Mouse (Mus musculus) kidney, embryonic 15.5 days (tissue): Measurements from ENCODE around the gene Arhgap19. TPM values are rescaled to one million over a fixed set of nuclear protein-coding genes. Genes with fewer than 3 reads are reported as not detected.
A peak's percentile ranks its signal among the peaks of the same experiment; 100 is the strongest.

ENCODE experiments used
- ATAC-seq: fragments of 200-750 bp; cut with Nextera tagmentation; replicated peaks from 2 replicates; pipeline ENCODE4 v1.8.0; 2017; ENCODE audit warnings: moderate TSS enrichment; ENCODE audit not compliant: low FRiP score
- H3K27ac ChIP-seq: fragments of 300-500 bp; sonication (generic); 2 replicates; pipeline ENCODE4 v1.5.1; 2015; ENCODE audit warnings: mild to moderate bottlenecking, inconsistent platforms
- H3K27me3 ChIP-seq: fragments of 300-500 bp; sonication (generic); 2 replicates; pipeline ENCODE4 v1.6.1; 2015; ENCODE audit warnings: inconsistent platforms
- H3K36me3 ChIP-seq: fragments of 300-500 bp; sonication (generic); 2 replicates; pipeline ENCODE4 v1.6.1; 2015; ENCODE audit warnings: inconsistent platforms
- H3K4me1 ChIP-seq: fragments of 300-500 bp; sonication (generic); 2 replicates; pipeline ENCODE4 v1.6.1; 2015; ENCODE audit warnings: inconsistent platforms
- H3K4me2 ChIP-seq: fragments of 300-500 bp; sonication (generic); 2 replicates; pipeline ENCODE4 v1.6.1; 2015; ENCODE audit warnings: moderate library complexity, mild to moderate bottlenecking, inconsistent platforms
- H3K4me3 ChIP-seq: fragments of 300-500 bp; sonication (generic); replicated peaks from 2 replicates; pipeline ENCODE4 v1.5.1; 2015; ENCODE audit warnings: mild to moderate bottlenecking, inconsistent platforms
- H3K9ac ChIP-seq: fragments of 300-500 bp; sonication (generic); 2 replicates; pipeline ENCODE4 v1.6.1; 2015; ENCODE audit warnings: mild to moderate bottlenecking, inconsistent platforms
- H3K9me3 ChIP-seq: fragments of 300-500 bp; sonication (generic); replicated peaks from 2 replicates; pipeline ENCODE4 v1.6.1; 2016; ENCODE audit warnings: inconsistent platforms
- WGBS: fragments of 180-500 bp; shearing (Covaris S2); methylation state at CpG from one replicate; pipeline ENCODE4 v1.1.7; 2015; ENCODE audit warnings: mixed read lengths; 5-methylcytosine and 5-hydroxymethylcytosine counted together
- polyA plus RNA-seq: library from polyadenylated mRNA; unstranded; fragments of >200 nt; fragmentation: Nextera tagmentation; extraction: Ambion mirVana; gene quantifications from 2 replicates; pipeline ENCODE4 v1.2.1, GENCODE M21; 2015

The Arhgap19 gene
- polyA plus RNA-seq, 1 experiment from 2014 or later: 29.7 TPM

DNA sequence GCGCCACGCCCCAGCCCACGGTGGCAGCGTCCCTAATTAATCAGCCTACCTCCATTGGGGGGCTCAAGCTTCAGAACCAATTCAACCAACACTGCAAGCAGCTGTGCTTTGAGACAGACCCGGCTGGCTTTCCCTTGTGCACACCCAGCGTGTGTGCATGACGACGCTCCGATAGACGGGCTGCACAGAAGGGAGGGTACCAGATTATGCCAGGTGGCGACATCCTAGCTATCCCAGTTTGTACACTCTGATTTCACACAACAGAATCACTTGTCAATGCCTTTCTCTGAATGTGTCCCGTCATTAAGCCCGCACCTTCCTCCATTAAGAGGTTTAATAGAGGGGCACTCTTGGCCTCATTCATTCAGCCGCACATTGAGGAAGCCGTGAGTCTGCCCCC, 47.1 kb downstream of the Arhgap19 start:
- 77% methylated on average over 15 of the region's 15 CpGs for WGBS
- Histone ChIP-seq H3K4me2 (no peak overlapping the region), H3K27ac (no peak overlapping the region), H3K9me3 (no peaks in the 10 kb centered on the region), H3K27me3 (no peaks in the 10 kb centered on the region), H3K36me3 (no peaks in the 10 kb centered on the region), H3K4me1 (peaks cover 9% of the 10 kb centered on the region; the same call in 1 of the 2 replicates), H3K4me3 (no peak overlapping the region), H3K9ac (no peak overlapping the region)
- no peak for ATAC-seq

DNA sequence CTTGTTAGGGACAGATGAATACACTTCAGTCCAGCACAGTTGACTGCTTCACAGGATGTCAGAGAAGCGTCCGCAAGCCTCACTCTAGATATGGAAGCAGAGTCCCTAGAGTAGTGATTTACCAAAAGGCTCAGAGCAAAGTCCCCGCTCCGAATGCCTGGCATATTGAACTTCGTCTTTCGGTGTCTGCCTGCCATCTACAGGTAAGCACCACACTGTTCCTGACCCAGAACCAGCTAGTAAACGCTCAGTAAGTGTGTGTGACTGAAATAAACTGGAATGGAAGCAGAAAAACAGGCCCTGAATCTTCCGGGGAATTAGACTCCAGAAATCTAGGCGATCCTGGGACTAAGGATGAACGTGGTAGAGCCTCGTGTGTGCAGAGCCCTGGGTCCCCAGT, 49.9 kb downstream of the Arhgap19 start:
- ATAC-seq: no peak
- Histone ChIP-seq H3K36me3 (no peaks in the 10 kb centered on the region), H3K27ac (no peak overlapping the region), H3K4me1 (peaks cover 10% of the 10 kb centered on the region; the same call in 1 of the 2 replicates), H3K9me3 (no peaks in the 10 kb centered on the region), H3K27me3 (no peaks in the 10 kb centered on the region), H3K4me3 (no peak overlapping the region), H3K9ac (no peak overlapping the region), H3K4me2 (no peak overlapping the region)
- WGBS: 78% methylated on average over 11 of the region's 11 CpGs

GRCm38 (mm10) chr19:41747436-41747835, 54.4 kb downstream of the Arhgap19 start:
- Histone ChIP-seq H3K27ac (no peak overlapping the region), H3K27me3 (peaks cover 22% of the 10 kb centered on the region), H3K36me3 (no peaks in the 10 kb centered on the region), H3K9ac (no peak overlapping the region), H3K4me1 (peaks cover 54% of the 10 kb centered on the region), H3K4me3 (no peak overlapping the region), H3K9me3 (no peaks in the 10 kb centered on the region), H3K4me2 (no peak overlapping the region)
- ATAC-seq: no peak
- 92% methylated on average over 14 of the region's 14 CpGs for WGBS

DNA sequence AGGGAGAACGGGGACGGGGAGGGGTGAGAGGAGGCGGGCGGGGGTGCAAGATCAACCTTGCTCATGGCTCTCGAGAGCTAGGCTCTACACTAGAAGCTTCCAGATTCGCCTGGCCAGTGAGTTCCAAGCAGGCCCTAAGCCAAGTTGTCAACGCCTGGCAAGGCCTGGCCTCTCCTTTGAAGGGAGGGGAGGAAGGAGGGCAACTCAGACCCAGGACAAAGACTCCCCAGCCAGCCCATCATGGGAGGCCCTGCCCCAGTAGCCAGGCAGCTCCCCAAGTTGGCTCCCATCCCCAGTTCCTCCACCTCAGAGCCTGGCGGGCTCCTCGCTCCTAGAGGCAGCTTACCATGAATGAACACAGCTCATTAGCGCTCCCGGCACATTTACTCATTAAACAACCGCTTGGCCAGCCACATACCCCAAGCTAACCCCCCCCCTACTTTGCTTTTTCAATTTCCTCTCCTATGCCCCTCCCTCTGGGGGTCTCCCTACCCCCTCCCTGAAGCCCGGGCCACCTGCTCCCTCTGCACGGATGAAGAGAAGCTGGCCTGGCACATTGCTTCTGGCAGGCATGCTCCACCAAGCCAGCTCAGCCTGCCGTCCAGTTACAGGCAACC, 55.8 kb downstream of the Arhgap19 start:
- 39% methylated on average over 15 of the region's 15 CpGs for WGBS
- Histone ChIP-seq H3K9ac (no peak overlapping the region), H3K27me3 (peaks cover 33% of the 10 kb centered on the region), H3K4me2 (no peak overlapping the region), H3K4me1 (peaks cover 60% of the 10 kb centered on the region), H3K9me3 (no peaks in the 10 kb centered on the region), H3K36me3 (no peaks in the 10 kb centered on the region), H3K4me3 (no peak overlapping the region), H3K27ac (peak overlapping the region; percentile 71)
- peak; percentile 81 for ATAC-seq

DNA sequence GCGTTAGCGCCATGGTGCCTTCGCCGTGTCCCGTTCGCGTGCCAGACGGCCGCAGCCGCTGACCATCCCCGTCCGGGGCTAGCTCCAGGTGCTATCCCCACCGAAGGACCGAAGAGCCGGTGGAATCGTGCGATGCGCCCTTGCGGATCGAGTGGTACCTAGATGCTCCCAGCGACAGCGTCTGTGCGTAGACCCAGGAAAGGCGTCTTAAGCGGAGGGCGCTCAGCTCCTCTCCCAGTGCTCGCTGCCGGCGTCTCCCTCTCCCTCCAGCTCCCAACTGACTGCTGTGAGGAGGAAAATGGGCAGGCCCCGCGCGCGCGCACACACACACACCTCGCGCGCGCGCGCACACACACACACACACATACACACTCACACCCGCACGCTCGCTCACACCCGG, 58.5 kb downstream of the Arhgap19 start, which contains the start of gene Slit1:
TSS of gene Slit1 (minus strand) at position 270 of the 400 bp plus-strand sequence.
- Histone ChIP-seq H3K36me3 (no peaks in the 10 kb centered on the region), H3K27me3 (peaks cover 54% of the 10 kb centered on the region), H3K27ac (no peak within 1 kb of the TSS), H3K9me3 (no peaks in the 10 kb centered on the region), H3K4me2 (peak within 1 kb of the TSS; percentile 89), H3K4me3 (peak within 1 kb of the TSS; percentile 54), H3K9ac (peak within 1 kb of the TSS; percentile 50), H3K4me1 (peaks cover 59% of the 10 kb centered on the region)
- WGBS: 1% methylated on average over 43 of the region's 44 CpGs
- peak; percentile 26; the same call in 1 of the 2 replicates for ATAC-seq

GRCm38 (mm10) chr19:41738896-41739295, 63.0 kb downstream of the Arhgap19 start:
- Histone ChIP-seq H3K9me3 (no peaks in the 10 kb centered on the region), H3K4me3 (no peak overlapping the region), H3K4me1 (peaks cover 48% of the 10 kb centered on the region), H3K27me3 (peaks cover 68% of the 10 kb centered on the region), H3K36me3 (no peaks in the 10 kb centered on the region), H3K4me2 (no peak overlapping the region), H3K9ac (no peak overlapping the region), H3K27ac (no peak overlapping the region)
- ATAC-seq: no peak
- WGBS: 36% methylated on average over 4 of the region's 4 CpGs

DNA sequence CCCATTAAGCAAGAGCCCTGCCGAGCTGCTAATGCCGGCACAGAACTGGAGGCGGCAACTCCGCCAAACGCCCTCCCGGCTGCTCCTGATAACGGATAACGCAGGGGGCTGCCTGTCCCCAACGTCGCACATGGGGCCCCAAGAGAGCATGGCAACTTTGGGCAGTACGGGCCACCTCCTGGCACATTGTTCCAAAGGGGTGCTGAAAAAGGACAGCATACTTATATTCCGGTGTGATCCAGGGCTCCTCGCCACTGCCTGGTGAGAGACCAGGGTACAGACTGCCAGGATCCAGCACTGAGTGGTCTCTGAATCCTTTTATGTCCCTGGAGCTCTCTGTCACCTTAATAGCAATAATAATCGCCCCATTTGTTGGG, 63.4 kb downstream of the Arhgap19 start:
- 20% methylated on average over 14 of the region's 14 CpGs for WGBS
- Histone ChIP-seq H3K36me3 (no peaks in the 10 kb centered on the region), H3K9me3 (no peaks in the 10 kb centered on the region), H3K4me2 (peak overlapping the region; percentile 20), H3K27me3 (peaks cover 64% of the 10 kb centered on the region), H3K9ac (no peak overlapping the region), H3K4me3 (no peak overlapping the region), H3K27ac (no peak overlapping the region), H3K4me1 (peaks cover 43% of the 10 kb centered on the region)
- no peak for ATAC-seq

GRCm38 (mm10) chr19:41737657-41738428, 64.0 kb downstream of the Arhgap19 start:
- no peaks in the 10 kb centered on the region for H3K9me3 ChIP-seq
- H3K4me1 ChIP-seq: peaks cover 38% of the 10 kb centered on the region
- peak overlapping the region; percentile 20 for H3K4me2 ChIP-seq
- no peak; the same call in 1 of the 2 replicates for ATAC-seq
- 9% methylated on average over 18 of the region's 18 CpGs for WGBS
- no peaks in the 10 kb centered on the region for H3K36me3 ChIP-seq
- no peak overlapping the region for H3K27ac ChIP-seq
- H3K27me3 ChIP-seq: peaks cover 58% of the 10 kb centered on the region
- no peak overlapping the region for H3K9ac ChIP-seq
- H3K4me3 ChIP-seq: no peak overlapping the region

DNA sequence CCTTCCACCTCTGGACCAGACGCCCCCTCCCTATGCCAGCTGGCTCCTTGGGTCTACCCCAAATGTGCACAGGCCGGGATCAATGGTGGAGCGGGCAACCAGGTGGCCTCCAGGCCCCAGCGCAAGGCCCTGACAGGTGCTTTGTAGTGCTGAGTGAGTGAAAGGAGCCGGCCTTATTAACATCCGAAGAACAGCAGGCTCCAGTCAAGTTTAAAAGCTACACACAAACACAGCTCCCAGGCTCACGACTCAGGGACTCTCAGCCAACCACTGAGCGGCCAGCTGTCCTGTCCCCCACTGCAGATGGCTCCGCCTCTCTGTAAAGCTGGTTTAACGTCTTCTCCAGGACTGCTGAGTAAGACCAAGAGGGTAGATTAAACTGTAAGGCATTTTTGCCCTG, 67.2 kb downstream of the Arhgap19 start:
- peak; percentile 43; the same call in 1 of the 2 replicates for ATAC-seq
- no peak overlapping the region for H3K9ac ChIP-seq
- no peaks in the 10 kb centered on the region for H3K9me3 ChIP-seq
- H3K4me2 ChIP-seq: no peak overlapping the region
- no peaks in the 10 kb centered on the region for H3K36me3 ChIP-seq
- H3K27me3 ChIP-seq: peaks cover 35% of the 10 kb centered on the region
- no peak overlapping the region for H3K27ac ChIP-seq
- 27% methylated on average over 10 of the region's 10 CpGs for WGBS
- H3K4me3 ChIP-seq: no peak overlapping the region
- H3K4me1 ChIP-seq: peaks cover 21% of the 10 kb centered on the region

DNA sequence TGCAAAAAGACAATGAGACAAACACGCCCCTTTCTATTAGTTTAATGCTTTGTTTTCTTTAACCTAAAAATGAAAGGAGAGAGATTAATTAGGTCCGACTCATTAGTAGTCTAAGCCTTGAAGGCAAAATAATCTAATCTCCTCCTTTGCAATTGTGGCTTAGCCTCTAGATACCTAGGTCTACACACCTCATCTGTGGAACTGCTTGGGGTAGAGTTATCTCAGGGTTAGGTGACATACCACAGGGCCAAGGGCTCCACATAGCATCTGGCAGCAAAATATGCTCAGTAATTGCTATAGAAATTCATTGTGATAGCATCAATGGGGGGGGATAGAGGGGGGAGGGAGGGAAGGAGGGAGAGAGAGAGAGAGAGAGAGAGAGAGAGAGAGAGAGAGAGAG, 76.4 kb downstream of the Arhgap19 start:
- 59% methylated on average over 2 of the region's 2 CpGs for WGBS
- Histone ChIP-seq H3K4me2 (no peak overlapping the region), H3K9ac (no peak overlapping the region), H3K36me3 (no peaks in the 10 kb centered on the region), H3K27ac (no peak overlapping the region), H3K27me3 (no peaks in the 10 kb centered on the region), H3K4me1 (peaks cover 29% of the 10 kb centered on the region), H3K4me3 (no peak overlapping the region), H3K9me3 (no peaks in the 10 kb centered on the region)
- ATAC-seq: no peak

DNA sequence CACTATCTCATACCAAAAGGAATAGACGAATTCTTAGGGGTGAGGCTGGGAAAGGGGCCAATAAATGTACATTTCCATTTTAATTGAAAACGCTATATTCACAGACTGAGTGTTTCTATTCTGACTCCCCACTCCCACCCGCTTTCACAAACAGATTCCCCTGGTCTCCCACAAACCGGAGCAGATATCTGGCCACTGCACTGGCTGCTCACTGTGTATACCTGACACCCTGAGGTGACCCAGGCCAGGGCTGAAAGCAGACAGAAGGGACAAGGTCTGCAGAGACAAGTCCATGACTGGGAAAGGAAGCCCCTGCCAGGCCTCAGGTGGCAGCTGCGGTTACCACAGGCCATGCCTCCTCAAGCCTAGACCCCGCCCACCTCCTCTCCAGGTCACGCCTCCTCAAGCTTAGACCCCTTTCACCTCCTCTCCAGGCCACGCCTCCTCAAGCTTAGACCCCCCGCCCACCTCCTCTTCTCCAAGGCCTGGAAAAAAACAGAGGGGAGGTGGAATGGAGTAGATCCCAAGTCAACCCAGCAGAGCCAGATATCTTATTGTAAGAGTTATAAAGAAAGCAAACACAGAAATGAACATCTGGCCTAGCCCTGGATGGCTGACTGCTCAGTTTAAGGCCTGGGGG, 76.9 kb downstream of the Arhgap19 start:
- peaks cover 29% of the 10 kb centered on the region for H3K4me1 ChIP-seq
- H3K27ac ChIP-seq: no peak overlapping the region
- peak; percentile 64; the same call in 1 of the 2 replicates for ATAC-seq
- WGBS: 28% methylated on average over 9 of the region's 9 CpGs
- H3K4me2 ChIP-seq: no peak overlapping the region
- no peaks in the 10 kb centered on the region for H3K27me3 ChIP-seq
- no peaks in the 10 kb centered on the region for H3K36me3 ChIP-seq
- no peak overlapping the region for H3K4me3 ChIP-seq
- no peaks in the 10 kb centered on the region for H3K9me3 ChIP-seq
- H3K9ac ChIP-seq: no peak overlapping the region

- WGBS: 20% methylated on average over 2 of the region's 2 CpGs
Measured at GRCm38 (mm10) chr19:41723337-41723736, 78.5 kb downstream of the Arhgap19 start.

More at GRCm38 (mm10) chr19:41723337-41723736, 78.5 kb downstream of the Arhgap19 start:
- ATAC-seq: peak; percentile 66; the same call in 1 of the 2 replicates
- no peaks in the 10 kb centered on the region for H3K27me3 ChIP-seq
- H3K4me2 ChIP-seq: no peak overlapping the region
- peaks cover 29% of the 10 kb centered on the region for H3K4me1 ChIP-seq
- peak overlapping the region; percentile 28; the same call in 1 of the 2 replicates for H3K27ac ChIP-seq
- H3K4me3 ChIP-seq: no peak overlapping the region
- no peaks in the 10 kb centered on the region for H3K36me3 ChIP-seq
- no peak overlapping the region for H3K9ac ChIP-seq
- H3K9me3 ChIP-seq: no peaks in the 10 kb centered on the region
